Mouse (Mus musculus) ovary, adult 18-20 months (tissue): ENCODE measurements around the gene Fam83d.

Experiments used
- DNase-seq: peaks from one replicate; pipeline ENCODE4 v3.0.0; 2022; ENCODE audit warnings: low spot score, mixed read lengths

The Fam83d gene

DNA sequence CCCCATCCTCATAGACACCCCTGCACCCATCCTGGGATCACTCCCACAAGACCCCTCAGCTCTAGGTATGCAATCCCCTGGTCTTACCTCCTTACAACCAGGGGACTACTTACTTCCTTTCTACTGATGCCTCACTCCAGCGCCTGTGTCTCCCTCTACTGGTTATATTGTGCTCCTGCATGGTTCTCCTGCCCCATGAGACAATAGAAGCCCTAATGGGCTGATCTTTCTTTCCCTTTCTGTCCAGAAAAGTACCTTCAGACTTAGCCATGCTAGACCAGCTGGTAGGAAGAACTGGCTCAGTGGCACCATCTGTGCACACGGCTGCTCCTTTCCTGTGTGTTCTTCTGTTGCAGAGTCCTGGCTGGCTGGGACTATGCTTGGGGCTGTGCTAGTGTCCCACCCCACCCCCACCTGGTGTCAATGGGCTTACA is 22.8 kb upstream of the Fam83d start:
- DNase-seq: no peak

DNA sequence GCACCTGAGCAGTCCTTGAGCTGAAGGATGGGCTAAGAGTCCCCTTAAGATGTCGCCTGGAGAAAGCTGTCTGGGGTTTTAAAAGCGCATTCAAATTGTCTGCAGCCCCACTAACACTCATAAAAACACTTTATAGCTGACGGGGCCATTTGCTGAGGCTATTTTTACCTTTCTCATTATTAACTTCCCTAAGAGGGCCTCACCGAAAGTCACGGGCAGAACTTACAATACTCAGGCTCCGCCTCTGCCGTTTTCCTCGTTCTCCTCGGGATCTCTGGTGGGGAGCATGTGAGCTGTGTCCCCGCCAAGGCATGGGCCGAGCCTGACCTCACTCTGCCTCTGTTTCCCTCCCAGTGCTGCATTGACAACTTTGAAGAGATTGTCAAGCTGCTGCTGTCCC is 21.7 kb upstream of the Fam83d start:
- no peak for DNase-seq

DNA sequence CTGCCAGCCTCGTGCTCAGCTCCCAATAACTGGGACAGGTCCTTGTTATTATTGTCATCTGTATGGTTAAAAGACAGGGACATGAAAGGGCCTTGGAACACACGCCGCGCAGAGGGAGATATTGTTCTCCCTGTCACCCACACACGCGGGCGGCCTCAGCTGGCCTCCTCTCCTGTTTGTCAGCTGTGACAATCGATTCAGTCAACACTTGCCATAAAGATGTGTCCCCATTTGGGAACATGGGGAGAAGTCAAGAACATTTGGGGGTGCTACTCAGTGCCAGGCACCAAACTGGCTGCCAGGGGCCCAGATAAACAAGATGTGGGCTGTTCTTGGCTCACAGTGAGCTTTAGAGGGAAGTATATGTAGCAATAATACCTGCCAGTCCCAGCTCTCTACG is 18.5 kb upstream of the Fam83d start:
- DNase-seq: no peak

DNA sequence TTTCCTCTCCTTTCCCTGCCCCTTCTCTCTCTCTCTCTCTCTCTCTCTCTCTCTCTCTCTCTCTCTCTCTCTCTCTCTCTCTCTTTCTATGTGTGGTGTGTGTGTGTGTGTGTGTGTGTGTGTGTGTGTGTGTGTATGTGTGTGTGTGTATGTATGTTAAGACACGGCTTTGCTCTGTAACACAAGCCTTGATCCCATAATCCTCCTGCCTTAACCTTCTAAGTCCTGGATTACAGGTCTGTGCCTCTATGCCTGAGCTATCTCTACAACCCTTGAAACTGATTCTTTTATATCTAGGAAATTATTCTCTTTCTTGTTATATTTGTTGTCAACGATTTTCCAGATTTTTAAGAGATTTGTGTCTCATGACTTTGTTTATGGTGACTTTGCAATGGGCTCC is 7.7 kb upstream of the Fam83d start:
- DNase-seq: no peak

DNA sequence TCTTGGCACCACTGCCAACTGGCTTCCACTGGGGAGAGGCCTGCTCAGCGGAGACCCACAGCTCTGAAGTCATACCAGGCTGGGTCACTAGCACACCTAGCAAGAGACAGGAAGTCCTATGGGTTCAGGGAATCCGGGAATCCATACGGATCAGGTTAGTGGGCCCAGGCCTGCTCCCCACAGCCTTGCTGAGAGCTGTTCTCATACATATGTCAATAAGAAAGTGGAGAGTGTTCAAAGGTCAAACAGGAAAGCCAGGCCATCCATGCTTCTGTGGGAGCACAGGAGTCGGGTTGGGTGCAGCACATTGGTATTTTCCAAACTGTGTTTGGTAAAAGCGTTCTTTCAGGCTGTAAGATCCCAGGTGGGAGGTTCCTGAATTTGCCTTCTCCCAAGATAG is 5.6 kb upstream of the Fam83d start:
- DNase-seq: no peak

DNA sequence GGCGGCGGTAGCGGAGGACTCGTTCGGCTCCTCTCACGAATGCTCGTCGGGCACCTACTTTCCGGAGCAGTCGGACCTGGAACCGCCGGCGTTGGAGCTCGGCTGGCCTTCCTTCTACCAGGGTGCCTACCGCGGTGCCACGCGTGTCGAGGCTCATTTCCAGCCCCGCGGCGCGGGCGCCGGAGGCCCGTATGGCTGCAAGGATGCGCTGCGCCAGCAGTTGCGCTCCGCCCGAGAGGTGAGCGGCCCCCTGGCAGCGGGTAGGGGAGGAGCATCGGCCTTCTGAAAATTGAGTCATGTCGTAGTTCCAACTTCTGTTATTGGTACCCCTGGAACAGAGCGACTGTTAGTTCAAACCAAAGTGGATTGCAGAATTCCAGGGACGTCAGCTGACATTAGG is 457 bp downstream of the Fam83d start:
- no peak for DNase-seq

DNA sequence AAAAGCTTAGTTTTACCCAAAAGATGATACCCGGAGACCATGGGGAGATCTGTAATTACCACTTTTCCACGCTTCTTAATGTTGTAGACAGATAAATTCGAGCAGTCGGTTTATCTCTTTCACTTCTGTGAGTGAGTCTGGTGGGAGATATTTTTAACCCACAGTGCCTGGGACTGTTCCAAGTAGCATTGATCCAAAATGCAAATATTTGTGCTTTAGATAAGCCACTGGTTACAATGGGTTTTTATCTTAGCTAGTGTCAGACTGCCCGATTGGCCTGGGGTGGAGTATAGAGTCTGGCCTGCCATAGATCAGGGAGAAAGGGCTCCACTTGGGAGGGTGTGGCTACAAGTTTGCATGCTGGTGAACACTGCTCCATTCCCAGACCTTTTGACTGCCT is 878 bp downstream of the Fam83d start:
- DNase-seq: no peak

DNA sequence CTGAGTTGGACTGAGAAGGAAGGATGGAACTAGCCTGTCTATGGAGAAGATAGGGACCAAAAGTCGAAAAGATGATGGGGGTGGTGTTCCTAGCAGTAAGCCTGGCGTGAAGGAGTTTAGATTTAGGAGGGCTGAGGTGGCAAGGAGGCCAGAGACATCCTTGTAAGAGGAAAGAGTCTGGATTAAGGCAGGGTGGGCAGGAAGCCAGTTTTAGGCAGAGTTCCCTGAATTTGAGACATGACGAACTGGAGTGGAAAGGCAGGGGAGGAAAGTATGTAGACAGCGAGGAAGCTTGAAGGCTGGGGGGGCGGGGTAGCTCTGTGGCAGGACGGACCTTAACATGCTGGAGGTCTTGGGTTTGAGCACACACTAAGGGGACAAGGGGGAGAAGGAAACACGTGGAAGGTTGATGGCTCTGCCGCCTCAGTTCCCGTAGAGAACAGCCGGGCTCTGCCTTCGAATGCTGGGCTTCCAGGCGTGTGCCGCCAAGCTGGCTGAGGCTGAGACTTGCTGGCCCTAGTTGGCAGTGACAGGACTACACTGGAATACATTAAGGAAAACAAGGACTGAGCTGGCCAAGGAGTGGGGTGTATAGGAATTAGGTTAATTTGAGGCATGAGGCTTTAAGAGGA is 2.3 kb downstream of the Fam83d start:
- no peak for DNase-seq

DNA sequence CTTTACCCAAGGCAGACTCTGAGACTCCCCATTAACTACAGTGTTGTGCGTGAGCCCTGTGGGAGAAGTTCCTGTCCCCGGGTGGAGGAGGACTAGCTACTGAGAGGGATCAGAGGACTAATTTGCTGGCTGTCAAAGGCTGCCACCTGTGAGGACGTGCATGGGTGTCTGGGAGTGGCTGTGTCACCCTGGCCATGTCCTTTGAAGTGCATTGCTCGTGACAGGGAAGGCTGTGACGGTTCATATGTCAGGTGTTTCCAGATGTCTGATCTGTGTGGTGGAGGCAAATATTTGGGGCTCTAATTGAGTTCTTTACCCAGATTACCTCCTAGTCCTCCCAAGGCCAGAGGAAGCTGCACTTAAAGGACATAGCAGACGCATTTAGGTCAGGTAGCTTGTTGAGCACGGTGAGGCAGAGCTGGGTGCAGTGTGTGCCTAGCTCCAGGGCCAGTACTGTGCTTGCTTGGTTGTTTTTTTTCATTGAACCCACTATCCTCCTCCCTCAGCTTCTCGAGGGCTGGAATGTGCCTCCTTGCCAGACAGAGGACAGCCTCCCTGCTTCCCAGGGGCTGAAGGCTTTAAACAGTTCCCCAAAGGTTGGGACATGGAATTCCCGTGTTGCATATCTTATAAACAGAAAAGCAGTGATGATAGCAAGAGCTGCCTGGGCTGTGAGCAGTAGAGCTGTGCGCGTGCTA is 3.3 kb downstream of the Fam83d start:
- DNase-seq: no peak

DNA sequence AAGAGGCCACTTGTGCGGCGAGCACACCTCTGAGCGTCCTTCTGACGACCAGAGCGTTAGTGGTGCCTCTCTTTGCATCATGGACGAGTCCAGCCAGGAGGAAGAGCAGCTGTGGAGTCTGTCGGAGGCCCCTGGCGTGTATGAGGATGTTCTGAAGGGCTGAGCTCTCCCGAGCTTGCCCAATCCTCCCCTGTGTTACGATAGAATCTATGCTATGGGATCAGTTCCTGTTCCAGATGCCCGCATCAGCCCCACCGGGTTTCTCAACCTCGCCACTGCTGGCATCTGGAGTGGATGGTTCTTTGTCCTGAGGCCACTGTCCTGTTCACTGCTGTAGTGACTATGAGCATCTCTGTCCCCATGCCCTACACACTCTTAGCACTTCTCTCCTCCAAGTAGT is 4.9 kb downstream of the Fam83d start:
- DNase-seq: no peak

DNA sequence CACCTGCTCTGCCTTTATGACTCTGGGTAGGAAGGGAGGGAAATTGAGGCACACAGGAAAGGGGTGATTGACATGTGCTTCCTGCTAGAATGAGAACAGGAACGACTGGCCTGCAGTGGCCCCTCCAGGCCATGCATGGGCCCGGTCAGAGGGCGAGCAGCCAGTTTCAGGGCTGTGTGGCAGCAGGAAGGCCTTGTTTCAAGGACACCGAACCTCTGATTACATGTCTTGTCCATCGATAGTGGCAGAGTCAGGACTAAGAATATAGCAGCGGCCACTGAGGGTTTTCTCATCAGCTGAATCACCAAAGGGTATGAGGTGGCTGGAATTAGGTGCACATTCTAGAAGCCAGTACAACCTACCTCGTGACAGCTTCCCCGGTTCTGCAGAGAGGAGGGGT is 7.0 kb downstream of the Fam83d start:
- DNase-seq: peak; percentile 42

DNA sequence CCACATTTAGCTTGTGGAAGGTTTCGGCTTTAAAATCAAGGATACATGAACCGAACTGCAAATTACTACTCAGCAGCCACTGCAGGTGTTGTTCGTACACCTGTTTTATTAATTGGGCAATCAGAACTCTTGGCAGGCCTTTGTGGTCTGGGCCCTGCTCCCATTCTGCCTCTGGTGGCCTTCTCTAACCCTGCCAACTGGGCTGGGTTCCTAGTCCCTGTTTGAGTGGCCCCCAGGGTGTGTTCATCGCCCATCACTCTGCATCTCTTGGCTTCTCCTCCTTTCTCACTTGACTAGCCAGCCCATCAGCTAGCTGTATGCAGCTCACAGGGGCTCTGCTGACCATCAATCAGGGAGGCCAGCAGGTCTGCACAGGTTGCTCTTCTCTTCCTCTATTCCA is 8.8 kb downstream of the Fam83d start:
- DNase-seq: no peak

DNA sequence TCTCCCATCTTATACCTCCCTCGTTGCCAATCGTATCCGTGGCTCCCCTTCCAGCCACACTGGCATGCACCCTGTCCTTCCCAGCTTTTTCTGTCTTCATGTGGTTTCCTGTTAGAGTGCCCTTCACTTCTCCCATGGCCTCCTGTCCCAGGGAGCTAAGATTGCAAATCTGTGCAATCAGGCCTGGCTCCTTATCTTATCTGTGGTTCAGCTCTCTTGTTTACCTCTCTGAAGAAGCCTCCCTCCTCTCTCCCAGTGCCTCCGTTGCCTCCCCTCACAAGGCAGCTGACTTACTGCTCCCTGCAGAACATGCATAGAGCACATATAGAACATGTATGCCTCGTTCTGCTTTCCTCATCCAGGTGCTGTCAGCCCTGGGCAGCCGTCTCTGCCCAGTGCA is 9.6 kb downstream of the Fam83d start:
- DNase-seq: peak; percentile 58

DNA sequence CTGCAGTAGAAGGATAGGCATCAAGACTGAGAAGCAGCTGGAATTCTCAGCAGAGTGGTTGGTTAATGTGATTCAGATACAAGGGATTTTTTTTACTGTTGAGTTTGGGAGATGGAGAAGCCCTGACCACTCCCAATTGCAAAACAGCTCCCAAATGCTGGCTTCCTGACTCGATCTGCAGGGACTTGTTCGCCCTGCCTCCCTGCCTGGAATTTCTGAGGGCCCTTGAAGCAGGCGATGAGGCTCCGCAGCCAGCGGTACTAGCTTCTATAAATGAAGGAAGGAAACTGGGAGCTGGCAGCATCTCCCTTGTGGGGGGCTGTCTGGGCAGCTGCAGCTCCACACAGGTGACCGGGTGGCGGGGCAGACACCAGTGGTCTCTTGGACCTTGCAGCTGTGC is 10.5 kb downstream of the Fam83d start:
- DNase-seq: no peak

DNA sequence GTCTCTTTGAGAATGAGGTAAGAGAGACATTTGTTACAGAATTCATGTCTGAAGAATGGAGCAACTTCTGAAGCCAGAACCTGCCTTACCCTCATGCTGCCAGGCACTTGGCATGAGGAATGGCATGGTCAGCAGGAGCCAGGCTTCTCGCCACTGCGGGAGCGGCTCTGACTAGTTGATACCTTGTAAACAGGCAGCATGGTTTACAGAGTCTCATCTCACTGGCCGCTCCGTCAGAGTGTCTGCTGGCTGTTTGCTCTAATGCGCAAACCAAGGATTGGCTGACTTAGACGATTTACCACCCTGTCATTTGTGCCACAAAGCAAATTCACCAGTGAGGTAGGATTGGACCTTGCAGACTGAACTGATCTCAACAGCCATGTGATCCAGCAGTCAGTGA is 13.2 kb downstream of the Fam83d start:
- no peak for DNase-seq

DNA sequence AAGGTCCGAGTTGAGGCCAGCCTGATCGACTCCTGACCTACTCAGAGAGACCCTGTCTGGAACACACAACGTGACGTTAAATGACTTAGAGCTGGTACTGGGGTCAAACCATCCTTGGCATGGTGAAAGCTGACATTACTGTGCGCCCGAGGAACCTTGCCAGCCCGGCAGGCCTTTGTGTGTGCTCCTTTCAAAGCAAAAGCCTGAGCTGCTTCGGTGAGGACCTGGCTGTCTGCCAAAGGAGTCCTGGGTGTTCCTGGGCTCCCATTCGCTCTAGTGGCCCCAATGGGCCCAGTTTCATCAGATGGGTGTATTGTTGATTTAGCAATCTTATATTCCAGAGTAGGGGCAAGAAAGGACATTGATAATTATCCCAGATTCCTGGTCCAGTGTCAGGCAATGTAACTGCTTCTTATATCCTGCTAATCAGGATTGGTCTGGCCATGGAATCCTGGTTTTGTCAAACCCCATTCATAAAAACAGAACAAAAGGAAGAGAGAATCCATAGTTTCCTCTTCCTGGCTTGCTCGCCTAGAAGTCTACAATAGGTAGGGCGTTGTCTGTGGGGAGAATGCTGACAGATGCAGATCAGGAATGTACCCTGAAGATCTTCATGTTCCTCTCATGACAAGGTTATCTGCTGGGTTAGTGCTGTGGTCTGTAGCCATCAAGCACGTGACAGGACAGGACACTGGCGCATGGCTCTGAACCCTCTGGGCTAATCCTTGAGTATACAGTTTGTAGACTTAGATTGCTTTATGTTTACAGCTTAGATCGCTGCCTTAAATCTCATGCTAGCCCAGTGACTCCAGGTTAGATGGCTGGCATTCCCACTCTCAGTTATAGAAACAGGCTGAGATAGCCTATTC is 19.3 kb downstream of the Fam83d start:
- DNase-seq: no peak

DNA sequence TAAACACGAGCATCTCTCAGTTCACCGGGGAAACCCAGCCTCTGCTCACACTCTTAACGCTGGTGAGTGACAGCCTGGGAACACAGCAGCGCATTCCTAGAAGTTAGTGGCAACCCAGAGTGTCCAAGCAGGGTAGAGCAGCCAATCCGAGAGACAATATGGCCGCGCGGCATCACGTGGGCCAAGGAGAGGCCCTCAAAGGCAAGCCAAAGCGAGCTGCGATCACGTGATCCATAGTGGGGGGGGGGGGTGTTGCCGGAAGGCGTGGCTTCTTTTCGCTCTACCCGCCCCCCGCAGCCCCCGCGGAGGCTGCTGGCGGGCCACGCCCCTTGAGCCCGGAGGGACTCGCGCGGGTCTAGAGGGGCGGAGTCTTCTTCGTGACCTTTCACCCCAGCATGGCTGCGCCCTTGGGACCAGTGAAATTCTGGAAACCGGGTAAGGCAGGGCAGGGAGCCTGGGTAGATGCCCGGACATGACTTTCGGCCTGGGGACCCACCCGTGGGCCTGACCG is 26.7 kb downstream of the Fam83d start, which contains the start of gene Dhx35:
Gene Dhx35 (plus strand): TSS at position 314 of the 511 bp plus-strand sequence.
- peak; percentile 91 for DNase-seq

DNA sequence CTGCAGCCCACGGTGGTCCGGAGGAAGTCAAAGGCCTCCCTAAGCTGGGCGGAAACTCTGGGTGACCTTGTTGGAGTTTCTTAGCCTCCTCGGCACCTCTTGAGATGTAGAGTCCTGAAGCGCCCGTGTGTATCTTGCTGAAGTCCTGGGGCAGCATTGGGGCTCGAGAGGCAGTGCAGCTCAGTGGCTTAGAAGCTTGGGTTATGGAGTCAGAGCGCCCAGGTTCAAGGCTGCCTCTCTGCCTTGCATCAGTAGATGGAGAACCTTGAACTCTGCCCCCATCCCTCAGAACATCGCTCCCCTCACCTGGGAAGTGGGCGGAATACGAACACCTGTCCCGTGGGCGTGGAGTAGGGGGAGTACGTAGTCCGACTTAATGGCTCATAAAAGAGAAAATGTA is 27.1 kb downstream of the Fam83d start:
- DNase-seq: no peak

DNA sequence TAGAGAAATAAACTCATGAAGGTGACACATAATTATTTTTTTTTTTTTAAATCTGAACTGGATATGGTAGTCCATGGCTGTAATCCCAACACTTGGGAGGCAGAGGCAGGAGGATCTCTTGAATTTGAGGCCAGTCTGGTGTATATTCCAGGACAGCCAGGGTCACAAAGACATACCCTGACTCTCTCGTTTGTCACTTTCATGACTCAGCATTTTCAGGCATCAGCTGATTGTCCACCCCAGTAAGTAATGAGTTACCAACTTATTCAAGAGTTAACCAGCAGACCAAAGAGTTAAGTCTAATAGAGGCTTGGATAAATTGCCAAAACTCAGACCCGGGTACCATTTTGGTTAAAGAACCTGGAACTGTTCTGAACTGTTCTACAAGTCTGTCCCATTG is 28.0 kb downstream of the Fam83d start:
- DNase-seq: no peak

DNA sequence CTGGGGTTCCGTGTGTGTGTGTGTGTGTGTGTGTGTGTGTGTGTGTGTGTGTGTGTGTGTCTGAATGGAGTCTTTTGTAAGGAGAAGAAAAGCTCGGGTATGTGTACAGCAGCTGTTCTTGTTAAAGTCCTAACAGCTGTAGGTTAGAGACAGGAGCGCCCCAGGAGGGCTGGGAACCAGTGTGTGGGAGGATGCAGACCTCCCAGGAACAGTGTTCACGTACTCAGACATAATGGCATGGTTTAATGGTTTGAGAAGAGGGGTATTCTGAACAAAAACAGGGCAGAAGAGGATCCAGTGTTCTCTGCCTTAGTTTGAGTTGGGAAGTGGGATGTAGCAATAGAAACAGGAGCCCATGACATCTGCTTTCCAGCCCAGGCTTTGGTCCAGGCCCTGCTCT is 31.4 kb downstream of the Fam83d start:
- DNase-seq: no peak

DNA sequence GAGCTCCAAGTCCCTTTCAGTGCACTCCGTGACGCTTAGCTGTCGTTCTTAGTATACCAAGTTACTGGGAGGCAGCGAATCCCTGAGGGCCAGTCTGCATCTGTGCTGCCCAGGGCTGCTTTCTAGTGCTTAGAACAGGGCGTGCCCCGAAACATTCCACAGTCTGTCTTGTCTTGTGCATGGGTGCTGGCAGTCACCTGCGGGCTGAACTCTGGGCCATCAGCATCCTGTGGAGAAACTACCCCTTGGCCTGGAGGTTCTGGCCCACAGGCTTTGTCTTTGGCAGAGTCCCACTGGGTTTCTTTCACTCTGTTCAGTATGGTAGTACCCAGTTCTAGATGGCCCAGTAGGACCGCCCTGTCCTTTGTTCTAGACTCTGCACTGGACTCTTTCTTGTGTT is 32.9 kb downstream of the Fam83d start:
- DNase-seq: no peak

DNA sequence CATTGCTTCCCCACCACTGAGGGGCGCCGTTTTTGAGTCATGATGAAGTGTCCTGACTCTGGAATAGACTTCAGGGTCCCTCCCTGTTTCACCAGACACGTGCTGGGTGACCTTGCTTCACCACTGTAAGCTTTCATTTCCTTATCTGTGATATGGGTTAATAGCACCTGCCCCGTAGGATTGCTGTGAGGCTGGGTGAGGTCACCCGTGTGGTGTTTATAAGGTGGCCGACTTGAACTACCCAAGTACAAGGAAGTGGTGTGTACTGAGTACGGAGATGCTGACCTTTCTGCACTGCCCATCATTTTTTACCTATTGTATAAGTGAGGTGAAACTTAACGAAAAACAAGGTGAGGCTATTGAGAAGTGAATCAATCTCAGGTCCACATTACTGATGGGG is 35.7 kb downstream of the Fam83d start:
- DNase-seq: no peak

DNA sequence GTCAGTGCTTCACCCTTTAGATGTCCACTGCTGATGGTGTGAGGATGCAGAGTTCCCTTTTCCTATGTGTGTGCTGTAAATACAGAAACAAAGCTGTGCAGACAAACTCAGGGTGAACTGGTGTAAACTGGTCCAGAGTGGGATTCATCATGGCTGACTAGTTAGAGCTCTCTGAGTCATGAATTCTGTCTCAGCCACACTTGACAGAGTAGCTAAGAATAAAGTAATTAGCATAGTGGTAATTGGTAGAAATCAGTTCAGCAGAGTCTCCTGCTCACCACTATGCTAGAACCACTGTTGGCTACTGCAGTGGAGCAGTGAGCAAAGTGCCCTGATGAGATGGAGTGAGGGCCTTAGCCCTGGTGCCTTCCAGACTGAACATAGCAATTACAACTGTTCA is 47.8 kb downstream of the Fam83d start:
- DNase-seq: no peak
